Mouse (Mus musculus) embryonic fibroblast, embryonic 13.5 days (primary cell): ENCODE measurements around the gene Nek6. TPM values are rescaled to one million over a fixed set of nuclear protein-coding genes. Genes with fewer than 3 reads are reported as not detected.

Experiments used
- H3K27ac ChIP-seq: 2 replicates; pipeline ENCODE4 v1.5.1; 2012; ENCODE audit warnings: low read length, control low read depth, inconsistent platforms; ENCODE audit not compliant: insufficient read depth
- H3K4me1 ChIP-seq: 2 replicates; pipeline ENCODE4 v1.6.1; 2011; ENCODE audit warnings: low read length; ENCODE audit not compliant: control insufficient read depth, insufficient read depth
- H3K4me3 ChIP-seq: 2 replicates; pipeline ENCODE4 v1.5.1; 2011; ENCODE audit warnings: mild to moderate bottlenecking, control low read depth, low read length; ENCODE audit not compliant: insufficient read depth
- CTCF ChIP-seq: IDR thresholded peaks from 2 replicates; pipeline ENCODE4 v1.5.1; 2011; ENCODE audit warnings: mild to moderate bottlenecking, control low read depth, low read length, moderate library complexity, borderline replicate concordance; ENCODE audit not compliant: insufficient read depth
- POLR2A ChIP-seq: IDR thresholded peaks from 2 replicates; pipeline ENCODE4 v1.6.1; 2011; ENCODE audit warnings: low read depth, mild to moderate bottlenecking, control low read depth, low read length, moderate library complexity
- polyA plus RNA-seq: library from polyadenylated mRNA; stranded (reverse); fragments of >200 nt; gene quantifications from 2 replicates; pipeline ENCODE4 v1.2.4, GENCODE M21; 2011; ENCODE audit warnings: low read depth; ENCODE audit not compliant: missing spikeins, insufficient read length

The Nek6 gene
- polyA plus RNA-seq, 1 experiment, result 52.3 TPM

- H3K27ac ChIP-seq, result peak overlapping the region; percentile 35; the same call in 1 of the 2 replicates
- TF ChIP-seq POLR2A (no peak), CTCF (no peak)
- H3K4me3 ChIP-seq, result no peak overlapping the region
- H3K4me1 ChIP-seq, result 0 out of 2 replicates have a peak, but pooled peaks cover 2% of the 10 kb centered on the region
These were observed 7.1 kb upstream of the Nek6 start for GRCm38 (mm10) chr2:38504311-38504710.

DNA sequence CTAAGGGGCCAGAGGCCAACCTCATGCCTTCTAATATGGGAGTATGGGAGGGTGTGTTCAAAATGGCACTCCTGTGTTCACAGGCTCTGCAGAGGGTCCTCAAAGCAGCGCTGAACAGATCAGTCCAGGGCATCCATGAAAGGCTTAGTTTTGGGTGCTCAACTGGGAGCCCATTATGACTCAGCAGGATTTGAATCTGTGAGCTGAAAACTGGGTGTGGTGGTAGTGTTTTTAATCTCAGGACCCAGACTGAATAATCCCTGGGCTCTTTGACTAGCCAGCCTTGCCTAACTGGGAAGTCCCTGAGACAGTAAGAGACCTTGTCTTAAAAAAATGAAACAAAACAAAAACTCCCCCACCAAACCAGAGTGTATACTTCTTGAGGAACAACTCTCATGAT lies 4.3 kb upstream of the Nek6 start:
- Histone ChIP-seq H3K27ac (no peak overlapping the region), H3K4me3 (no peak overlapping the region), H3K4me1 (0 out of 2 replicates have a peak, but pooled peaks cover 2% of the 10 kb centered on the region)
- no peak for TF ChIP-seq POLR2A
- TF ChIP-seq CTCF, result no peak

GRCm38 (mm10) chr2:38509004-38509719 lies 2.3 kb upstream of the Nek6 start:
- Histone ChIP-seq H3K27ac (no peak overlapping the region), H3K4me3 (no peak overlapping the region), H3K4me1 (0 out of 2 replicates have a peak, but pooled peaks cover 5% of the 10 kb centered on the region)
- TF ChIP-seq CTCF (no peak), POLR2A (no peak)

- Histone ChIP-seq H3K27ac (no peak overlapping the region), H3K4me1 (peaks cover 9% of the 10 kb centered on the region), H3K4me3 (no peak overlapping the region)
- TF ChIP-seq POLR2A, result no peak
- TF ChIP-seq CTCF, result no peak
These were observed 1.3 kb upstream of the Nek6 start for GRCm38 (mm10) chr2:38510120-38510519.

DNA sequence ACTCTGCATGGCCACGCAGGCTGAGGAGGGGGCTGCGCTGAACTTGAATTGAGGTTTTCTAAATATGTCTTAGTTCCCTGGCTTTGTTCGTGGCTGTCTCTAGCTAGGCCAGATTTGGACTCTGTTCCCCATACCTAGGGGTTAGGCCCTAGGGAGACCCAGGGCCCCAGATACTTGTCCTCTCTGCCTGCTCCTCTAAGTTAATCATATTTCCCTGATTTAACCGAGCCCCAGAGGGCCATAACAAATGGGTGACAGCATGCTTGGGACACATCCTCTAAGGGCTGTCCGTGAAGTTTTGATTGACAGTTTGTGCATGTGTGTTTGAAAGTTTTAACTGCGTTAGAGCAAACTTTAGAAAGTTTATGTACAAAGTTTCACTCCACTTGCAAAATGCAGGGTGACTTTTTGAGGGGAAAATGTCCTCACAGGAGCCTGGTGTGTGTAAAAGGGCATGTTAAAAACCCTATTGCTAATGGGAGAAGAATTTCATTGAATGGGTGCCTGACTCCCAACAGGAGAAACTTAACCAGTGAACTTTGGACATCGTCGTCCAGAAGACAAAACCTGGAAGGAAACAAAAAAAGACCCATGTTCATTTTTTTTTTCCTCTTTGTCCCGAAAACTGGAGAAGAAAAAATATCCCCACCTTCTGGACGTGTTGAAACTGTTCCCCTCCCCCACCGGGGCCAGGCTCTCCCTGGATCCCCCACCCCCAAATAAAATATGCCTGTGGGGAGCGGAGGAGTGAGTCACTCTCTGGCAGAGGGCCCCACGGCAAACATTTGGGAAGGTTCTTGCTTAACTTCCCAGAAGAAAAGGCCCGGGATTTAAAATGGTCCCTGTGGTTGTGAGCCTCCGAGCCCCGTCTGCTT lies 1.1 kb downstream of the Nek6 start:
- Histone ChIP-seq H3K27ac (peak overlapping the region; percentile 100), H3K4me1 (peaks cover 15% of the 10 kb centered on the region), H3K4me3 (peak overlapping the region; percentile 71)
- TF ChIP-seq CTCF, result no peak
- TF ChIP-seq POLR2A, result peak; percentile 37; the same call in 1 of the 2 replicates

DNA sequence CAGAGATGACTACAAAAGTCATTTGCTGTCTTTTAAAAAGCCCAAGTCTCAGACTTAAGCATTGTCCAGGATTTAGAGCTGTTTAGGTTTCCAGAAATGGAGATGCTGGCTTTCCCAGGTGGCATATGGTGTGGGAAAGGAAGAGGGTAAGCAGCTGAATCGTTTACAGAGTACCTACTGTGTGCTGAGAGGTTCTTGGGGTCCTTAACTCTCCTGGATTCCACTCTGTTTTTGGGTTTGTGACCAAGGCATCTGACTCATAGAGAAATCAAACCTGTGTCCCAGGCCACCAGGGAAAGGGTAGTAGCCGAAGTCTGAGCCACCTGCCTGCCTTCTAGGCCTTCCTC lies 1.7 kb downstream of the Nek6 start:
- Histone ChIP-seq H3K27ac (peak overlapping the region; percentile 100), H3K4me1 (peaks cover 15% of the 10 kb centered on the region), H3K4me3 (peak overlapping the region; percentile 50)
- TF ChIP-seq CTCF, result no peak
- no peak; the same call in 1 of the 2 replicates for TF ChIP-seq POLR2A

- peaks cover 19% of the 10 kb centered on the region for H3K4me1 ChIP-seq
- no peak overlapping the region for H3K27ac ChIP-seq
- no peak overlapping the region for H3K4me3 ChIP-seq
- TF ChIP-seq CTCF (no peak), POLR2A (no peak)
These were observed 3.0 kb downstream of the Nek6 start for GRCm38 (mm10) chr2:38514411-38514810.

DNA sequence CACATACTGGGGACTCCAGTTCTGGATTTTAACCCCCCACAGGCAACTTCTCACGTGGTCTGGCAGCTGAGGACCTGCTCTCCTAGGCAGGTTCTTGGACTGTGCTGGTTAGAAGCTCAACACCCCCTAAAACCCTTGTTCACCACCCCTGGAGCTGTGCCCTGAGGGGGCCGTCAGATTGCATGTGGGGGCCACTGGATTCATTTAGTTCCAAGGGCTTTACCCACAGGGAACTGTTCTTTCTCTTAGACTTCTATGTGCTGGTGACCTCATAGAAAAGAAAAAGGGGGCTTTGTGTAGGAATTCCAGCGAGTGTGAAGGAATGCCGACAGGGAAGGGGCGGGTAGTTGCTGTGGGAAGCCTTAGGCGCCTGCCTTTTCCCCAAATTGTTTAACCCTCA lies 4.0 kb downstream of the Nek6 start:
- Histone ChIP-seq H3K4me1 (peaks cover 19% of the 10 kb centered on the region), H3K27ac (0 out of 2 replicates have a peak overlapping the region, but pooled peaks have one; percentile 15), H3K4me3 (no peak overlapping the region)
- TF ChIP-seq CTCF (no peak), POLR2A (no peak)

DNA sequence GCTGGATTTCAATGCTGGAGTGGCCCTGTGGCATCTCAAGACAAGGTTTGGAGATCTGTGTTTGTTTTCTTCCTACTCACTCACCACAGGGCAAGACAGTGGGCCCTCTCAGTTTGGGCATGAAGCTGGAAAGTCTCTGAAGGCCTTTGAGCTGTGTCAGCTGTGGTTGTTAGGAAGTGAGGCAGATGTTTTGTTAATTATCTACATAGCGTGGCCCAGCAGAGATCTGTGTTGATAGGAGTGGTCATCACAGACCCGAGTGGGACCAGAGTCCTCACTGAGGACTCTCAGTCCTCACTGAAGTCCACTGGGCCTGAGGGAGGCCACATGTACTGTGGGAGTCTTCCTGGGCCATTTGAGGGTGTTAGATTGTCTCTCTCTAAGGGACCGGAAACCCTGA lies 5.0 kb downstream of the Nek6 start:
- H3K4me1 ChIP-seq, result peaks cover 19% of the 10 kb centered on the region

More for the DNA sequence above, 5.0 kb downstream of the Nek6 start:
- no peak overlapping the region for H3K27ac ChIP-seq
- no peak overlapping the region for H3K4me3 ChIP-seq
- TF ChIP-seq POLR2A (no peak), CTCF (no peak)
